Mouse (Mus musculus): ENCODE results near the gene Ola1. TPM values are rescaled to one million over a fixed set of nuclear protein-coding genes. Genes with fewer than 3 reads are reported as not detected.

Gene Ola1
- polyA plus RNA-seq, 1 experiment from 2014 or later: 91.9 TPM

DNA sequence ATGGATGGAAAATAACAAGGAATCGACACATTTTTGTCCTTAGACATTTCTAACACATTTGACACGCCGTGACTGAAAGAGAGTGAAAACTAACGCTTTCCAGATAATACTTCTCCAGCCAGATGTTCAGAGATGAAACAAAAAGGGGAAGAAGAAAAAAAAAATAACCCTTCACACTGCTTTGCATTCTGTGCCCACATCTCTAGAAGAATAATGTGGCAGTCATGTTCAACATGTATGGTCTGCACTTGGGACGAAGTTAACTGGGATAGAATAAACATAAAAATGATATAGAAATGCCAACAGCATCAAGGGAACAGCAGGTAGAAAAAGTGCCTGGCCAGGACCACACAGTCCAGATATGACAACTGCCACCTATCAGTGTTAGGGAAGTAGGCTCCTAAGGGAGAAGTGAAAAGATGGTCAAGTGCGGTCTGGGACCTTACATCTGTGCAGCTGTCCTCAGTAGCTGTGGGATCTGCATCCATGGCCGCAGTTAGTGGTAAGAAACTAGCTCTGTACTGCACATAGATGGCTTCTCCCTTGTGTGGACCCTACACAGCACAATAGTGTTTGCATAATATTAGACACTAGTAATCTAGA, 149.4 kb downstream of the Ola1 start:
- DNase-seq: no peak
- 93% methylated on average over 7 of the region's 7 CpGs for WGBS
- no peak for ATAC-seq (ENCODE audit: low FRiP score, low TSS enrichment)

DNA sequence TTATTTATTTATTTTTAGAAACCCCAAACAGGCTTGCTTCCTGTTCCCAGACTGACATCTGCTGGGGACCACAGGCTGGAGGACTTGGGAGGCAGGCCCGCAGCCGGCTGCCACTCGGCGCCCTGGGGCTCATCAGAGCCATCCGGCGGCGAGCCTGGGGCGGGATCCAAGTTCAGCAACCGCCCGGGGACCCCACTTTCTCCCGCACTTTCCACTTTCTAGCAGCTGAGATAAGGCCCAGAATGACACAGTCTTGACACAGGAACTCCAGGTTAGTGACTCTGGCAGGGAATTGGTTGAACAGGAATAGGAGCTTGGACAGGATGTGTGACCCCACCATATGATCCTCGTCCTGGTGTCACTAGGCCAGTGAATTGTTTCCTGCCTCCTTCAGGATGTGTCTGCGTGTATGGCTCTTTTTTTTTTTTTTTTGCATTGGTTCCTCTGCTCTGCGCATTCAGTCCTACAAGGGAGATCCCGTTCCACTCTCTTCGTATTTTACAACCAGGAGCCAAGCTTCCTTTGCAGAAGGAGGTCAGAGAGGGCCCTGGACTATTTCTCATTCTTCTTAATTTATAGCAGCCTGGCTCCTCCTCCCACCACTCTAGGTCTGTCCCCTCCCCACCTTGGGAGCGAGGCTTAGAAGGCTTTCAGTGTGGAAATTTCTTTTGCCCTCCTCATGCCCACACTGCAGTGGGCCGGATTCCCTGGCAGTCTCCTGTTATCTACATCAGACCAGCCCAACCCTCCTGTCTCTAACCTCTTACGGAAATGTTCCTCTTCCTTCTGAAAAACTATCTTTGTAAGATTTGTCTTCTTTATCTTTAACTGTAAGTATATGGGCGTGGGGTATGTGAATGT, 152.2 kb downstream of the Ola1 start:
- peak; percentile 39 for DNase-seq
- no peak overlapping the region for H3K4me3 ChIP-seq (replicated peaks; ENCODE audit: low read depth, low read length)
- no peaks in the 10 kb centered on the region for H3K27me3 ChIP-seq (ENCODE audit: control insufficient read depth, insufficient read depth, low read length)
- no peaks in the 10 kb centered on the region for H3K9me3 ChIP-seq (ENCODE audit: control insufficient read depth, low read length)
- no peak overlapping the region for H3K4me2 ChIP-seq (ENCODE audit: low read length)
- no peak for ATAC-seq (ENCODE audit: low FRiP score, low TSS enrichment)
- 44% methylated on average over 20 of the region's 20 CpGs for WGBS
- H3K4me1 ChIP-seq (ENCODE audit: control insufficient read depth, insufficient read depth, low read length): no peaks in the 10 kb centered on the region
- no peak overlapping the region for H3K9ac ChIP-seq (replicated peaks; ENCODE audit: low read length)
- no peaks in the 10 kb centered on the region for H3K36me3 ChIP-seq (ENCODE audit: control insufficient read depth, insufficient read depth, low read length)
- H3K27ac ChIP-seq (replicated peaks; ENCODE audit: low read depth, low read length): no peak overlapping the region

More for the DNA sequence above, 149.4 kb downstream of the Ola1 start:
- H3K9ac ChIP-seq (replicated peaks; ENCODE audit: low read length): no peak overlapping the region
- no peak overlapping the region for H3K4me3 ChIP-seq (replicated peaks; ENCODE audit: low read depth, low read length)
- H3K4me1 ChIP-seq (ENCODE audit: control insufficient read depth, insufficient read depth, low read length): no peaks in the 10 kb centered on the region
- H3K27me3 ChIP-seq (ENCODE audit: control insufficient read depth, insufficient read depth, low read length): no peaks in the 10 kb centered on the region
- H3K36me3 ChIP-seq (ENCODE audit: control insufficient read depth, insufficient read depth, low read length): no peaks in the 10 kb centered on the region
- no peaks in the 10 kb centered on the region for H3K9me3 ChIP-seq (ENCODE audit: control insufficient read depth, low read length)
- H3K4me2 ChIP-seq (ENCODE audit: low read length): no peak overlapping the region
- no peak overlapping the region for H3K27ac ChIP-seq (replicated peaks; ENCODE audit: low read depth, low read length)

GRCm38 (mm10) chr2:73063911-73064619, 154.7 kb downstream of the Ola1 start:
- Histone ChIP-seq H3K4me3 (replicated peaks; ENCODE audit: low read depth, low read length) (no peak overlapping the region), H3K4me2 (ENCODE audit: low read length) (no peak overlapping the region), H3K9me3 (ENCODE audit: control insufficient read depth, low read length) (no peaks in the 10 kb centered on the region), H3K27me3 (ENCODE audit: control insufficient read depth, insufficient read depth, low read length) (no peaks in the 10 kb centered on the region), H3K4me1 (ENCODE audit: control insufficient read depth, insufficient read depth, low read length) (no peaks in the 10 kb centered on the region), H3K27ac (replicated peaks; ENCODE audit: low read depth, low read length) (no peak overlapping the region), H3K9ac (replicated peaks; ENCODE audit: low read length) (no peak overlapping the region), H3K36me3 (ENCODE audit: control insufficient read depth, insufficient read depth, low read length) (no peaks in the 10 kb centered on the region)
- no peak for DNase-seq
- no peak for ATAC-seq (ENCODE audit: low FRiP score, low TSS enrichment)
- 78% methylated on average over 14 of the region's 14 CpGs for WGBS

DNA sequence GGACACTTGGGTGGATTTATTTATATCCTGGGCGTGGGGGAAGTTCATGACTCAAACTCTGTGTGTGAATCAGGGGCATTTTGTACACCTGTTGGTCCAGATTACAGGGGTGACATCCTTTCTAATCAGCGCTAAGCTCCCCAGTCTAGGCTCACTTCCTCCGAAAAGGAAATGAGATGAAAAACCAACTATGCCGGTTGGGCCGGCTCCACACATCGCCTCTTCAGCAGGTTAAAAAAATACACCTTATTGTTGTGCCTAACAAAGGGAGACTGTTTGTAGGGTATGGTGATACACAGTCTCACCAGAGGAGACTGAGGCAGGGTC, 158.5 kb downstream of the Ola1 start:
- ATAC-seq (ENCODE audit: low FRiP score, low TSS enrichment) (no peak), DNase-seq (no peak)
- 83% methylated on average over 6 of the region's 6 CpGs for WGBS
- Histone ChIP-seq H3K36me3 (ENCODE audit: control insufficient read depth, insufficient read depth, low read length) (no peaks in the 10 kb centered on the region), H3K27me3 (ENCODE audit: control insufficient read depth, insufficient read depth, low read length) (no peaks in the 10 kb centered on the region), H3K9ac (replicated peaks; ENCODE audit: low read length) (no peak overlapping the region), H3K27ac (replicated peaks; ENCODE audit: low read depth, low read length) (no peak overlapping the region), H3K4me3 (replicated peaks; ENCODE audit: low read depth, low read length) (no peak overlapping the region), H3K4me1 (ENCODE audit: control insufficient read depth, insufficient read depth, low read length) (no peaks in the 10 kb centered on the region), H3K4me2 (ENCODE audit: low read length) (no peak overlapping the region), H3K9me3 (ENCODE audit: control insufficient read depth, low read length) (no peaks in the 10 kb centered on the region)

DNA sequence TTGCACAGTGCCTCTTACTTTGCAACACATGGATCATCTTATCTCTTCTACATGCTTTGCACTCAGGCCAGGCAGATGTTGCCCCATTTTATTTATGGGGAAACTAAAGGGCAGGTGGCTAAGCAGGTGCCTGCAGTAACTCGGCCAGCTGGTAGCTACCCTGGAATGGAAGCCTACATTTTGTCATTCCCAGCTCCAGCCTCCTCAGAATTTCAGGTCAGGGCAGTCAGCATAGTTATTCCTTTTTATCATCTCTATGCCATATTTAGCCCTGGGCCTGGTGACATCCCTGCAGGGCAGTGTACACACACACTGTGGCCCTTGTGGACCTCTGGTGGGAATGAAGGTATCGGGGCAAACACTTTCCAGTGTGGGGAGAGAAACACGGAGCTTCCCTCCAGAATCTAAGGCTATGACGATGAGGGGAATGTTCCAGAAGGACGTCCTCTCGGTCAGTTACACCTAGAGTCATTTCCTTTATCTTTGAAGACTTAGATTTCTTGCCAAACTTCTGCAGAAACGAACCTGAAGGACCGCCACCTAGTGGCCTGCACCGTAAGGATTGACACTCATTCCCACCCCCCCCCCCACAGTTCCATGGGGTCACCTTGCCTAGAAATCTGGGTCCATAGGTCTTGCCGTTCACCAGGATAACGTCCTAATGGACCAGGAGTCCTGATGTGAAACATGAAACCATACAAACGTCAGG, 159.0 kb downstream of the Ola1 start:
- DNase-seq: peak; percentile 43

GRCm38 (mm10) chr2:73058344-73058743, 160.4 kb downstream of the Ola1 start:
- no peak overlapping the region for H3K4me2 ChIP-seq (ENCODE audit: low read length)
- no peak for ATAC-seq (ENCODE audit: low FRiP score, low TSS enrichment)
- H3K9ac ChIP-seq (replicated peaks; ENCODE audit: low read length): no peak overlapping the region
- H3K4me3 ChIP-seq (replicated peaks; ENCODE audit: low read depth, low read length): no peak overlapping the region
- 89% methylated on average over 1 of the region's 1 CpGs for WGBS
- no peaks in the 10 kb centered on the region for H3K36me3 ChIP-seq (ENCODE audit: control insufficient read depth, insufficient read depth, low read length)
- H3K27ac ChIP-seq (replicated peaks; ENCODE audit: low read depth, low read length): no peak overlapping the region
- no peak for DNase-seq
- no peaks in the 10 kb centered on the region for H3K9me3 ChIP-seq (ENCODE audit: control insufficient read depth, low read length)
- H3K27me3 ChIP-seq (ENCODE audit: control insufficient read depth, insufficient read depth, low read length): no peaks in the 10 kb centered on the region
- no peaks in the 10 kb centered on the region for H3K4me1 ChIP-seq (ENCODE audit: control insufficient read depth, insufficient read depth, low read length)

More for the DNA sequence above, 159.0 kb downstream of the Ola1 start:
- Histone ChIP-seq H3K9ac (replicated peaks; ENCODE audit: low read length) (no peak overlapping the region), H3K4me3 (replicated peaks; ENCODE audit: low read depth, low read length) (no peak overlapping the region), H3K27me3 (ENCODE audit: control insufficient read depth, insufficient read depth, low read length) (no peaks in the 10 kb centered on the region), H3K36me3 (ENCODE audit: control insufficient read depth, insufficient read depth, low read length) (no peaks in the 10 kb centered on the region), H3K27ac (replicated peaks; ENCODE audit: low read depth, low read length) (no peak overlapping the region), H3K4me1 (ENCODE audit: control insufficient read depth, insufficient read depth, low read length) (no peaks in the 10 kb centered on the region), H3K9me3 (ENCODE audit: control insufficient read depth, low read length) (no peaks in the 10 kb centered on the region), H3K4me2 (ENCODE audit: low read length) (no peak overlapping the region)
- 44% methylated on average over 12 of the region's 12 CpGs for WGBS
- ATAC-seq (ENCODE audit: low FRiP score, low TSS enrichment): no peak

- Histone ChIP-seq H3K36me3 (ENCODE audit: control insufficient read depth, insufficient read depth, low read length) (no peaks in the 10 kb centered on the region), H3K4me1 (ENCODE audit: control insufficient read depth, insufficient read depth, low read length) (no peaks in the 10 kb centered on the region), H3K9ac (replicated peaks; ENCODE audit: low read length) (no peak overlapping the region), H3K4me3 (replicated peaks; ENCODE audit: low read depth, low read length) (no peak overlapping the region), H3K9me3 (ENCODE audit: control insufficient read depth, low read length) (no peaks in the 10 kb centered on the region), H3K27ac (replicated peaks; ENCODE audit: low read depth, low read length) (no peak overlapping the region), H3K4me2 (ENCODE audit: low read length) (no peak overlapping the region), H3K27me3 (ENCODE audit: control insufficient read depth, insufficient read depth, low read length) (no peaks in the 10 kb centered on the region)
- DNase-seq (no peak), ATAC-seq (ENCODE audit: low FRiP score, low TSS enrichment) (no peak)
- WGBS: 92% methylated on average over 2 of the region's 2 CpGs
Measured at GRCm38 (mm10) chr2:73057589-73057988, 161.1 kb downstream of the Ola1 start.

DNA sequence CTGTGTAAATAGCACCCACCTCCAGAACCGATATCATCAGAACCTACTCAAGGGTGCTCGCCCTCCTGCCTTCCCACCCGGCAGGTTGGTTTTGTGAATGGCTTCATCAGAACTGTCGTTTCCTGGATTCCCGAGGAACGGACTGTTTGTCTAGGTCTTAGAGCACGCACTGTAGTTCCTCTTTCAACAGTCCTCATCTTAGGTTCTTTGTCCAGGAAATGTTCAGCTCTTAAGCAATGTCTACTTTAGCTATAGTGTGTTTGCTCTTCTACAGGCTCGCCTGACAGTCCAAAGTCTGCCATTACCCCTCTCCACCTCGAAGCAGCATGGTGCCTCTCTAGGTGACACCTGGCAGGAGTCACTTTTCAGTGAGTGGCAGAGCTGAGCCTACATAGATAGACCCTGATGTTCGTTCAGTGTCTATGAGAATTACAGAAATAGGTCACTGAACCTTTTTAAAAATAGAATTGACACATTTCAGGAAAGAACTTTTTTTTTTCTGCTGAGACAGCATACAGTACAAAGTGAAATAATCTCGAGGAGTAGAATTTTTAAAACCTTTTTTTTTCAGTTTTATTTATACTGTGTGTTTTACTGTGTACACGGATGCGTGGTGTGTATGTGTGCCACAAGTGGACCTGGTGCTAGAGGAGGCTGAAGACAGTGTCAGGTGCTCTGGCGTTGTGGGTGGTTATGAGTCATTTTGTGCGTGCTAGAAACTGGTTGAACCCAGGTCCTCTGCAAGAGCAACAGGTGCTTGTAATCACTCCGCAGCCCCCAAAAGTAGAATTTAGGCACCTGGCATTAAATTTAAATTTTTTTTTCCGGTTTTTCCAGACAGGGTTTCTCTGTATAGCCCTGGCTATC, 162.4 kb downstream of the Ola1 start:
- no peak for DNase-seq
- Histone ChIP-seq H3K27me3 (ENCODE audit: control insufficient read depth, insufficient read depth, low read length) (no peaks in the 10 kb centered on the region), H3K4me2 (ENCODE audit: low read length) (no peak overlapping the region), H3K4me1 (ENCODE audit: control insufficient read depth, insufficient read depth, low read length) (no peaks in the 10 kb centered on the region), H3K9me3 (ENCODE audit: control insufficient read depth, low read length) (no peaks in the 10 kb centered on the region), H3K4me3 (replicated peaks; ENCODE audit: low read depth, low read length) (no peak overlapping the region), H3K9ac (replicated peaks; ENCODE audit: low read length) (no peak overlapping the region), H3K36me3 (ENCODE audit: control insufficient read depth, insufficient read depth, low read length) (no peaks in the 10 kb centered on the region), H3K27ac (replicated peaks; ENCODE audit: low read depth, low read length) (no peak overlapping the region)
- 89% methylated on average over 17 of the region's 17 CpGs for WGBS
- ATAC-seq (ENCODE audit: low FRiP score, low TSS enrichment): no peak

All from midbrain, embryonic 14.5 days (tissue).